Mouse (Mus musculus) erythroblast, embryonic 14.5 days (primary cell): ENCODE measurements at regions not wholly inside any gene's neighbourhood (a gene's known extent, or its start where the extent isn't known, plus 50 kb on each side); places are given as distances from the start of the nearest gene placed in this dataset.

Experiments used
- GATA1 ChIP-seq: IDR thresholded peaks from 2 replicates; pipeline ENCODE4 v1.6.1; 2012; ENCODE audit warnings: low read length, inconsistent platforms, mixed read lengths
- TAL1 ChIP-seq: IDR thresholded peaks from 3 replicates; pipeline ENCODE4 v1.6.1; 2012; ENCODE audit warnings: low read length, inconsistent platforms, mixed read lengths

GRCm38 (mm10) chr17:16818421-16818820, 245.5 kb upstream of the Zfp960 start:
- TF ChIP-seq TAL1, result no peak
- no peak for TF ChIP-seq GATA1
